Mouse (Mus musculus) embryo, embryonic 10.5 days (tissue): ENCODE results near the gene Ica1l.
"Not testable (repeated sequence)": the region's sequence is repeated elsewhere in the genome, so short reads cannot be mapped to it uniquely, and the experiment has no call there.

Source experiments
- DNase-seq: peaks from one replicate; pipeline ENCODE4 v3.0.0-alpha.2; 2015; ENCODE audit warnings: low spot score

The Ica1l gene

GRCm38 (mm10) chr1:60042796-60043469 is at the start of gene Ica1l:
Gene Ica1l (minus strand): TSS chr1:60043184.
- peak; percentile 68 for DNase-seq

- DNase-seq = no peak
Observed at GRCm38 (mm10) chr1:60076411-60076810, 33.4 kb upstream of the Ica1l start.

GRCm38 (mm10) chr1:60075590-60075989 is 32.6 kb upstream of the Ica1l start:
- no peak for DNase-seq

- DNase-seq = no peak
Observed at GRCm38 (mm10) chr1:60074935-60075334, 32.0 kb upstream of the Ica1l start.

DNA sequence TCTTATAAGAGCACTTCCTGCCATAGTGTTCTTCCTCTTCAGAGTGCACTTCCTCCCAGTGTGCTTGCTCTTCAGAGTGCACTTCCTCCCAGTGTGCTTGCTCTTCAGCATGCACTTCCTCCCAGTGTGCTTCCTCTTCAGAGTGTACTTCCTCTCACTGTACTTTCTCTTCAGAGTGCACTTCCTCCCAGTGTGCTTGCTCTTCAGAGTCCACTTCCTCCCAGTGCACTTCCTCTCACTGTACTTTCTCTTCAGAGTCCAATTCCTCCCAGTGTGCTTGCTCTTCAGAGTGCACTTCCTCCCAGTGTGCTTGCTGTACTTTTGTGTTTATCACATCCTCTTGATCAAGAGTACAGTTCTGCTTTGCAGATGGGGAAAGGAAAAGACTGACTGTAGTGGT is 27.7 kb upstream of the Ica1l start:
- DNase-seq = not testable (repeated sequence)

DNA sequence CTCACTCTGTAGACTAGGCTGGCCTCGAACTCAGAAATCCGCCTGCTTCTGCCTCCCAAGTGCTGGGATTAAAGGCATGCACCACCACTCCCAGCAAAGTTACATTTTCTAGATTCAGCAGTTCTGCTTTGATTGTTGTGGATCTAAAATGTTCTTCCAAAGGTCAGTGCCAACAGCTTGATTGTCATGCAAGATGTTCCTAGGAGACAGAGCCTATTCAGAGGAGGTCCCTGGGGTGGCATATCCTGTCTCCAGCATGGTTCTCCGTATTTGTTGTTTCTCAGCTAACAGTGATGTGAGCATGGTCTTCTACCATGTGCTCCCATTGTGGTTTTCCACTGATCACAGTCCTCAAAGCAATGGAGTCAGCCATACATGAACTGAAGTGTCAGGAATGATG is 13.3 kb upstream of the Ica1l start:
- DNase-seq = no peak

DNA sequence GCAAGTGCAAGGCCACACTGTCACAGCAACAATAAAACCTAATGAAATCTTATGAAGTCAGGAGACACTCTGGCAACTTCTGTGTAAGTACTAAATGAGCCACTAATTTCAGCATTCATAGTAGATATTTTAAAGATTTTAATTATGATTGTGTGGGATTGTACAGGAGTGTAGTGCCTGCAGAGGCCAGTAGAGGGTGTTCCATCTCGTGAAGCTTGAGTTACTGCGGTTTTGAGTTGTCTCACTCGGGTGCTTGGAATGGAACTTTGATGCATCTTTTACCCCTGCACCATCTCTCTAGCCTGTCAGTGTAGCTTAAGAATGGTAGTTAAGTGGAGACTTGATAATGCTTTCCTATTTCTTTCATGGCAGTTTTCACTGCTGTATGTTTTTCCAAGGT is 11.7 kb upstream of the Ica1l start:
- no peak for DNase-seq

DNA sequence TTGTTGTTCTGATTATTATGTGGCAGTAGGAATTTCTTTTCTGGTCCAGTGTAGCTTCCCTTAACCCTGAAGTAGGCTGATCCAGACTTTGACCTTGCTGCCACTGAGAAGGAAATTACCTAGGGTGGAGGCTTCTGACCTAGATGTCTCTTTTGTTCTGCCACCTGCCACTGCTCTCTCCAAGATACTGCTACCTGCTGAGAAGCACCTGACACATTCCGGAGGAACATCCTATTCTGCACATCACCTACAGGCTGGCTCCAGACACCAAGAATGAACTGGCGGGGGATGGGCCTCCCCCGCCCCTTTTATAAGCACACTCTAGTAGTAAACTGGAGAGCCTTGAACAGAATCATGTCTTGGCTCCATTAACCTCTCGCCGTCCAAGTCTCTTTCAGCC is 4.5 kb upstream of the Ica1l start:
- DNase-seq = not testable (repeated sequence)

DNA sequence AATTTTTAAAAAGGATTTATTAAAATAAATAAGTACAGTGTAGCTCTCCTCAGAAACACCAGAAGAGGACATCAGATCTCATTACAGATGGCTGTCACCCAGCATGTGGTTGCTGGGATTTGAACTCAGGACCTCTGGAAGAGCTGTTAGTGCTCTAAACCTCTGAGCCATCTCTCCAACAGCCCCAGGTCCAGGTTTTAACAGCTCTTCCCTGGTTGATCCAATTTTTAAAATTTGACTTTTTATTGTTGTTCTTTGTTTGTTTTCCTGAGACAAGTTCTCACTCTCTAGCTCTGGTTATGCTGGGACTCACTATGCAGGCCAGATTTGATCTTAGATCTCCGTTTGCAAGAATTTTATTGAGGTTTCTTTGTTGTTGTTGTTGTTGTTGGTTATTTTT is 1.6 kb upstream of the Ica1l start:
- no peak for DNase-seq

DNA sequence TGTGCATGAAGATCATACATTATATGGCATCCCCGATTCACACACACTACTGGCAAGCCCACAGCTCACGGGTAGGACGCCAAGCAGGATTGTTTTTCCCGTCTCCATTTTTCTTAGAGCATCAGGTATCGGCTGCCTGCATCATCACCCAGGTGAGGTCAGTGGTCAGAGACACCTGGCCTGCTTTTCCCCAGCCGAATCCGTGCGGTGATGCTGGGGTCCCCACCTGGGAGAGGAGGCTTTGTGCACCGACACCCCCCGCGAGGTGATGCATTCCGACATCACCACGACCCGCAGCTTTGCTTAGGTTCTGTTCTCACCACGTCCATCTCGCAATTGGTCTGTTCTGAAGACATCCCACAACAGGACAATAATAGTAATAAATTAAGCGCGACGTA is 587 bp downstream of the Ica1l start:
- no peak for DNase-seq

- no peak for DNase-seq
Observed at GRCm38 (mm10) chr1:60035044-60035443, 7.9 kb downstream of the Ica1l start.

- no peak for DNase-seq
Observed at GRCm38 (mm10) chr1:60017031-60017469, 25.9 kb downstream of the Ica1l start.

DNA sequence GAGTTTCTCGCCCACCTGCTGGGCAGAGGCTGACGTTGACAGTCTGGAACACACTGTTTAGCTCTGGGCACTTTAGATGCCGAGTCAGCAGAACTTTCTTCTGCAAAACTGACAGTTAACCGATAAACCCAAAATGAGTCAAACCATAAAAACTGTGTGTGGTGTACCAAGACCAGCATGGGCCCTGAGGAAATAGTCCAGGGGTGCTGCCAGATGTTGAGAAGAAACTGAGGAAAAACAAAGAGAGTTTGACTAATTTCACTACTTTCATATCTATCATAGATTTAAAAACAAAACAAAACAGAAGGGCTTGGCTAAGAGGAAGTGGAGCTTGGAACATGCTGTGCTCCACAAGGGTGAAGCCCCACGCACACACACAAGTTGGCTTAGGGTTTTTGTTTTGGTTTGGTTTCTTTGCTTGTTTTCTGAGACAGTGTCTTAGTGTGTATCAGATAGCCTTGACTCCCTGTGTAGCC is 26.8 kb downstream of the Ica1l start:
- DNase-seq = no peak

DNA sequence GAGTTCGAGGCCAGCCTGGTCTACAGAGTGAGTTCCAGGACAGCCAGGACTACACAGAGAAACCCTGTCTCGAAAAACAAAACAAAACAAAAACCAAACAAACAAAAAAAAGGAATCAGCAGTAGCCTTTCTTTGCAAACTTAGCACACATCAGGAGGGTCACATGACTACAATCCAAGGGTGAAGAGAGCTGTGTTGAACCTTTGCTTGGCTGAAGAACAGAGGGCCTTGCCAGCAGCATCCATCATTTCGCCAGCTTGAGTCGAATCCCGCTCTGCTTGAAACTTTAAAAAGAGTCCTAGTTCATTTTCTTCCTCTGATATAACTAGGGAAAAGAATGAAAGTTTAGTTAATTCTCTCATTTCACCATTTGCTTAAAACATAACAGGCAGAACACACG is 27.5 kb downstream of the Ica1l start:
- DNase-seq = no peak

- DNase-seq = no peak
Observed at GRCm38 (mm10) chr1:60013779-60014178, 29.2 kb downstream of the Ica1l start.

- DNase-seq = no peak
Observed at GRCm38 (mm10) chr1:60008743-60009142, 34.2 kb downstream of the Ica1l start.

DNA sequence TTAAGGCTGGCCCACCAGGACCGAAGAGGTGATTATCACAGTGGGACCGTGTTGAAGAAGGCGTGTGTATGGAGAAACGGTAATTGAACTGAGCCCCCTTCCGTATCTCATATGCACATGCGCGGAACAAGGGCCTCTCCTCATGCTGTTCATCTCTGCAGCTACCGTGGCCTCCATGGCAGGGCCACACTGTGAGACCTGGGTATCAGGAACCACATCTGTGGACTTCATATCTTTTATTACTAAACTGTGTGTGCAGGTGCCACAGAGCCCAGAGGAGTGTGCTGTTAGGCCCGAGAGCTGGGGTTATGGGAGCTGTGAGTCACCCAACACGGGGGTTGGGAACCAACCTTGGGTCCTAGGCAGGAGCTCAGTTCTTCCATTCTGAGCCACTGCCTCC is 35.6 kb downstream of the Ica1l start:
- no peak for DNase-seq

- peak; percentile 32 for DNase-seq
Observed at GRCm38 (mm10) chr1:60000319-60000718, 42.7 kb downstream of the Ica1l start.

GRCm38 (mm10) chr1:59997352-59997751 is 45.6 kb downstream of the Ica1l start:
- no peak for DNase-seq

GRCm38 (mm10) chr1:59995646-59996045 is 47.3 kb downstream of the Ica1l start:
- DNase-seq = peak; percentile 11

DNA sequence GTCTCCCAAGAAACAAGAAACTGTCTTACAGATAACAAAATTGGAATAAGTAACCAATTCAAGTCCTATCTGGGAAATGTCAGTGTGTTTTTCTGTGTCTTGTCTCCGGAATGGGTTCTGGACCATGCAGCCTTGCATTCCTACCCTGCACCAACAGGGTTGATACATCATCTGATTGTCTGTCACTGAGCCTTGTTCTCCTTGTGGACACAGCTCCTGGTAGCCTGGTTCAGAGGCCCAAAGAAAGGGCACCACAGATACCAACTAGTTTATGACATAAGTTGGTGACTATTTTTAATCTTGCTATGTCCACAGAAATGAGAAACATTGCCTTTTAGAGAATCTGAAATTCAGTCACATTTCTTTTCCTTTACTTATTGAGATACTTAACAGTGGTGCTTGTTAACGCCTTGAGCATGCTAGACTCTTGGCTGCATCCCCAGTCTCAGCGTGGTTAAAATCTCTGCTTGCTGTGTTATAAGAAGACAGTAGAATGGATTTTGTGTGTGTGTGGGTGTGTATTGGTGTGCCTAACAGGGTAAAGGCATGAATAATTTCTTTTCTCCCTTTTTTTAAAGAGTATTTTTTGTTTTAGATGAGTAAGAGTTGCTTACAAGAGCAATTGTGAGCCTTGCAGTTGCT is 55.5 kb downstream of the Ica1l start:
- DNase-seq = no peak

DNA sequence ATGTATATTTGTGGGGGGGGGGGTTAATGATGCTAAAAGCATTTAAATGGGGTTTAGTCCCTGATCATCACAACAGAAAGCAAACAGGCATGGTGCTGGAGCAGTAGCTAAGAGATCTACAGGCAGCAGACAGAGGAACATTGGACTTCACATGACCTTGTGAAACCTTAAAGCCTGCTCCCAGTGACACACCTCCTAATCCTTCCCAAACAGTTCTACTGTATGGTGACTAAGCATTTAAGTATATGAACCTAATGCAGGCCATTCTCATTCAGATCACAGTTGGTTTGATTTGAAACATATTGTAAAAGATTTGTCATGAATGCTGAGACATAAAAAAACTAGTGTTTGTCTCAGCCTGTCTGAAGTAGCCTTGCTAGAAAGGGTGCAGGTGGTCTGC is 56.4 kb downstream of the Ica1l start:
- DNase-seq = no peak

GRCm38 (mm10) chr1:59967291-59967690 is 75.7 kb downstream of the Ica1l start:
- DNase-seq = peak; percentile 33
